In genomic region chr3:87097205-87097604, GRCm38 (mm10) we compare ENCODE assay signal across 21 mouse cellular contexts.
DNase-seq lines count a peak whose midpoint lies in the region; ATAC-seq and TF ChIP-seq lines count a peak whose summit lies in the region.
"Had no signal": no experiment of that assay in that cellular context is flagged by ENCODE, and none has a peak within 500 bp of the region (broad histone marks: within the 10 kb centered on the region; RNA-seq: fewer than 3 reads in every experiment).

No protein-coding gene starts in this region.

- 90% methylated on average over 9 of the region's 9 CpGs for WGBS in hindbrain, embryonic 15.5 days
- 94% methylated on average over 9 of the region's 9 CpGs for WGBS in hindbrain, embryonic 11.5 days

- DNase-seq in hindbrain, embryonic 11.5 days (ENCODE audit: low spot score): no peak
- DNase-seq in ES-E14 (ENCODE audit: low read depth, low spot score) (no peak), ZHBTc4 (ENCODE audit: low read depth, low spot score) (peak; percentile 54)
- DNase-seq in retina, postnatal 1 day: no peak
- DNase-seq in frontal cortex, postnatal 10 days (ENCODE audit: low spot score in 2 of 2): no peak
- DNase-seq in kidney, postnatal 14 days: no peak
- DNase-seq: adrenal gland, adult 2 months; adrenal gland, postnatal 10 days; adrenal gland, postnatal 25 days; cerebellum, adult 11 months; cerebellum, adult 18-20 months; cerebellum, adult 8-10 months; cerebellum, adult 9-11 months; cerebellum, postnatal 14 days; cerebellum, postnatal 36 days; embryo, embryonic 11 days; forebrain, postnatal 0 days had no signal

- no peak overlapping the region for H3K9ac ChIP-seq in hindbrain, embryonic 15.5 days
- no peak overlapping the region for H3K9ac ChIP-seq in hindbrain, embryonic 11.5 days (ENCODE audit: low read depth, low read length)
- 0 out of 2 replicates have a peak overlapping the region, but pooled peaks have one; percentile 25 for H3K9ac ChIP-seq in ES-E14 (ENCODE audit: insufficient read depth, low read depth, low read length, poor library complexity, severe bottlenecking)
- H3K9ac ChIP-seq: embryonic facial prominence, embryonic 12.5 days; forebrain, embryonic 13.5 days; forebrain, embryonic 15.5 days; forebrain, postnatal 0 days had no signal

- no peaks in the 10 kb centered on the region for H3K9me3 ChIP-seq in hindbrain, embryonic 15.5 days
- no peaks in the 10 kb centered on the region for H3K9me3 ChIP-seq in hindbrain, embryonic 11.5 days (ENCODE audit: control insufficient read depth, low read length)
- H3K9me3 ChIP-seq in ES-E14 (ENCODE audit: control insufficient read depth, insufficient read depth, low read depth, low read length): no peaks in the 10 kb centered on the region
- H3K9me3 ChIP-seq: embryonic facial prominence, embryonic 12.5 days; forebrain, embryonic 13.5 days; forebrain, embryonic 15.5 days had no signal

- H3K27ac ChIP-seq in hindbrain, embryonic 15.5 days (replicated peaks): peak overlapping the region; percentile 73; the same call in 1 of the 2 replicates
- no peak overlapping the region for H3K27ac ChIP-seq in hindbrain, embryonic 11.5 days (ENCODE audit: low read depth, low read length)
- no peak overlapping the region for H3K27ac ChIP-seq in ES-E14 (ENCODE audit: insufficient read depth, low read depth, low read length, poor library complexity, severe bottlenecking)
- H3K27ac ChIP-seq: embryonic facial prominence, embryonic 12.5 days; forebrain, embryonic 13.5 days had no signal

- in situ Hi-C loops in ES-E14 (cut with MboI; ENCODE audit: low sequenced_read_pairs in 2 of 2, unreplicated experiment in 2 of 2): no loop called here

- no peak overlapping the region for H3K4me2 ChIP-seq in hindbrain, embryonic 15.5 days
- no peak overlapping the region for H3K4me2 ChIP-seq in hindbrain, embryonic 11.5 days (replicated peaks; ENCODE audit: low read depth, low read length)
- H3K4me2 ChIP-seq: embryonic facial prominence, embryonic 12.5 days; forebrain, embryonic 13.5 days; forebrain, embryonic 15.5 days had no signal

- no peak for ATAC-seq in hindbrain, embryonic 15.5 days (ENCODE audit: low FRiP score, low read depth)
- ATAC-seq in hindbrain, embryonic 11.5 days (ENCODE audit: low FRiP score): no peak
- ATAC-seq: forebrain, embryonic 13.5 days; forebrain, postnatal 0 days had no signal

- no peaks in the 10 kb centered on the region for H3K27me3 ChIP-seq in hindbrain, embryonic 15.5 days
- H3K27me3 ChIP-seq in hindbrain, embryonic 11.5 days (ENCODE audit: control insufficient read depth, insufficient read depth, low read length): no peaks in the 10 kb centered on the region
- H3K27me3 ChIP-seq: embryonic facial prominence, embryonic 12.5 days; forebrain, embryonic 13.5 days; forebrain, embryonic 15.5 days had no signal

- peaks cover 32% of the 10 kb centered on the region for H3K4me1 ChIP-seq in hindbrain, embryonic 15.5 days (replicated peaks)
- H3K4me1 ChIP-seq in hindbrain, embryonic 11.5 days (replicated peaks; ENCODE audit: control insufficient read depth, insufficient read depth, low read length): no peaks in the 10 kb centered on the region
- H3K4me1 ChIP-seq in ES-E14 (ENCODE audit: control insufficient read depth in 2 of 2, insufficient read depth in 2 of 2, low read length in 2 of 2, poor library complexity in 1 of 2): peaks cover 0 to 18% of the 10 kb centered on the region in 2 experiments; a peak in 2 of 4 replicates

- no peak overlapping the region for H3K4me3 ChIP-seq in hindbrain, embryonic 15.5 days
- H3K4me3 ChIP-seq in hindbrain, embryonic 11.5 days (ENCODE audit: low read depth, low read length): no peak overlapping the region
- H3K4me3 ChIP-seq in ES-E14 (ENCODE audit: insufficient read depth in 1 of 2, low read depth in 1 of 2, low read length in 2 of 2, poor library complexity in 1 of 2, severe bottlenecking in 1 of 2): no peak overlapping the region
- H3K4me3 ChIP-seq: embryonic facial prominence, embryonic 12.5 days; forebrain, embryonic 13.5 days; forebrain, embryonic 15.5 days had no signal

- no peaks in the 10 kb centered on the region for H3K36me3 ChIP-seq in hindbrain, embryonic 15.5 days
- no peaks in the 10 kb centered on the region for H3K36me3 ChIP-seq in hindbrain, embryonic 11.5 days (ENCODE audit: control insufficient read depth, insufficient read depth, low read length)
- H3K36me3 ChIP-seq in ES-E14 (ENCODE audit: control insufficient read depth, insufficient read depth, low read length, poor library complexity, severe bottlenecking): peaks cover 6% of the 10 kb centered on the region; the same call in 1 of the 2 replicates
- H3K36me3 ChIP-seq: forebrain, embryonic 15.5 days had no signal

TF ChIP-seq in ES-E14, 5 proteins besides CTCF, POLR2A, EP300 and RAD21:
- TF ChIP-seq MAFK (IDR thresholded peaks at IDR 0.05; ENCODE audit: insufficient read depth, low read depth, low read length): no peak
- no peak for TF ChIP-seq CHD2 (IDR thresholded peaks at IDR 0.05; ENCODE audit: low read depth, low read length)
- no peak for TF ChIP-seq HCFC1 (IDR thresholded peaks at IDR 0.05; ENCODE audit: borderline replicate concordance, insufficient read depth, low read length)
- no peak for TF ChIP-seq ZC3H11A (IDR thresholded peaks at IDR 0.05; ENCODE audit: borderline replicate concordance, low read depth, low read length)
